Mouse (Mus musculus) MEL (cell line): ENCODE results near the gene Cracr2a.

Experiments used
- KAT2A ChIP-seq: conservative IDR thresholded peaks from 2 replicates; pipeline ENCODE4 v1.6.1; 2012; ENCODE audit warnings: low read depth, low read length, improper control_type of control experiment, inconsistent platforms
- POLR2AphosphoS2 ChIP-seq: IDR thresholded peaks from 2 replicates; pipeline ENCODE4 v1.6.1; 2011; ENCODE audit warnings: low read length, improper control_type of control experiment

DNA sequence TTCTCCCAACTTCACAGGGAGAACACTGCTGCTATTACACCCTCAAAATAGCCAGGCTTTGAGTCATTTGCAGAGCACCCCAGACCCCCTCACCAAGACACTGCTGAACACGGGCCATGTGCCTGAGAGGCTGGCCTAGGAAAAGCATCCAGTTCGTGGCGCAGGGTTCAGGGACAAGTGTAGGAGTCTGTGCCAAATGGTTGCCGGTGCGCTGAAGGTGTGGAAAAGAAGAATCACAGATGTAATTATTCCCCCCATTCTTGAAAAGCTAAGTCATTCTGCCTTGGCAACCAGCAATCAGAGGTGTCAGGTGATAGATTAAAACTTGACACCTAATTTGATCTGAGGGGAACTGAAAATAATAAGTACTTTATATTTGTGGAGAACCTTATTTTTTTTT lies 98.3 kb downstream of the Cracr2a start:
- no peak for TF ChIP-seq POLR2AphosphoS2
- TF ChIP-seq KAT2A, result no peak
